Comparison of ENCODE assay signal across 10 mouse cellular contexts in the genomic region with DNA sequence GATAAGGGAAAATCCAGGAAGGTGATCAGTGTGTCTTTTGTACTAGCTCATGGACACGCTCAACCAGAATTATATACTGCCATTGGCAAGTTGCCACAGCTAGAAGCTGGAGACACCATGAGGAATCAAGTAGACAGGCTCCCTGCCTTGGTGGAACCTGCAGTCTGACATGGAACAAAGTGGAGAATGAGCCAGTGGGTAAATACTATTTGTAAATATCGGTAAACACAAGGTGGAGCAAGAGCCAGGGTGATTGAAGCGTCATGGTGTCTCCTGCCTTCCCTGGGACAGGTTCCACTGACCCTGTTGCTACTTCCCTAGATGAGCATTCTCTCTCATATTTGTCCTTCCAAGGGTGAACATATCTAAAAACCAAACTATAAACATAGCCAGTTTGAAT.
"Had no signal": no experiment of that assay in that cellular context is flagged by ENCODE, and none has a peak within 500 bp of the region (broad histone marks: within the 10 kb centered on the region; RNA-seq: fewer than 3 reads in every experiment).

No protein-coding gene starts in this region.

- H3K9me3 ChIP-seq: limb, embryonic 12.5 days; limb, embryonic 15.5 days; liver, embryonic 13.5 days had no signal

- H3K4me3 ChIP-seq: limb, embryonic 12.5 days; limb, embryonic 15.5 days; liver, embryonic 13.5 days had no signal

- H3K9ac ChIP-seq: limb, embryonic 12.5 days; limb, embryonic 15.5 days; liver, embryonic 13.5 days had no signal

- H3K27me3 ChIP-seq: limb, embryonic 15.5 days; liver, embryonic 13.5 days had no signal

- H3K4me1 ChIP-seq: liver, embryonic 13.5 days had no signal

- H3K27ac ChIP-seq: limb, embryonic 12.5 days; limb, embryonic 15.5 days; liver, embryonic 13.5 days had no signal

- DNase-seq: kidney, adult 9 months; kidney, postnatal 14 days; left cerebral cortex, postnatal 4 days; liver, embryonic 13.5 days; lung, adult 2 months; midbrain, embryonic 14.5 days; thymus, postnatal 25 days had no signal

- H3K4me2 ChIP-seq: limb, embryonic 12.5 days; limb, embryonic 15.5 days; liver, embryonic 13.5 days; midbrain, embryonic 11.5 days had no signal

- H3K36me3 ChIP-seq: limb, embryonic 12.5 days; limb, embryonic 15.5 days; liver, embryonic 13.5 days had no signal
